Mouse (Mus musculus): Measurements from ENCODE around the gene Amotl1. TPM values are rescaled to one million over a fixed set of nuclear protein-coding genes. Genes with fewer than 3 reads are reported as not detected.

Gene Amotl1
- polyA plus RNA-seq, 1 experiment from 2014 or later, result 9.1 TPM

DNA sequence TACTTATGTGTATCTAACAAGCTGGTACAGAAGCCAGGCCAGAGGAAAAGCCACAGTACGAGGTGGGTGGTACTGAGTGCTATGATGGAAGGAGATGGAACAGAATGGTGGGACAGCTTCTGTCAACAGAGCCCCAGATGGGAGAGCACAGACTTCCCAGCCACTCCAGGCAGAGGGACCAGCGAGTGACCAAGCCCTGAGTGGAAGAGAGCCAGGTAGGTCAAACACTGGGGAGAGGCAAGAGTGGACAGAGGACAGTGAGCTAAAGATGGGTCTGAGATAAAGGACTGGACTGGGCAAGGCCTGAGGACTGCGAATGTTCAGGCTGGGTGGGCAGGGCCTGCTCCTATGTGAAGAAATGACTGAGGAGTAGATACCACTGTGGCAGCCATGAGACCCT lies 23.5 kb upstream of the Amotl1 start:
- ATAC-seq, result no peak
- no peak overlapping the region for H3K9ac ChIP-seq (ENCODE audit: low read depth, low read length)
- no peaks in the 10 kb centered on the region for H3K9me3 ChIP-seq (replicated peaks; ENCODE audit: control insufficient read depth, low read length, poor library complexity, severe bottlenecking)
- no peak overlapping the region for H3K4me2 ChIP-seq (ENCODE audit: low read length)
- H3K4me1 ChIP-seq (ENCODE audit: control insufficient read depth, insufficient read depth, low read length), result no peaks in the 10 kb centered on the region
- no peak overlapping the region for H3K27ac ChIP-seq (ENCODE audit: low read length)
- H3K27me3 ChIP-seq (ENCODE audit: control insufficient read depth, insufficient read depth, low read depth, low read length), result no peaks in the 10 kb centered on the region
- H3K36me3 ChIP-seq (ENCODE audit: control insufficient read depth, insufficient read depth, low read length), result no peaks in the 10 kb centered on the region
- H3K4me3 ChIP-seq (ENCODE audit: low read depth, low read length), result no peak overlapping the region
- WGBS, result 90% methylated on average over 3 of the region's 3 CpGs

DNA sequence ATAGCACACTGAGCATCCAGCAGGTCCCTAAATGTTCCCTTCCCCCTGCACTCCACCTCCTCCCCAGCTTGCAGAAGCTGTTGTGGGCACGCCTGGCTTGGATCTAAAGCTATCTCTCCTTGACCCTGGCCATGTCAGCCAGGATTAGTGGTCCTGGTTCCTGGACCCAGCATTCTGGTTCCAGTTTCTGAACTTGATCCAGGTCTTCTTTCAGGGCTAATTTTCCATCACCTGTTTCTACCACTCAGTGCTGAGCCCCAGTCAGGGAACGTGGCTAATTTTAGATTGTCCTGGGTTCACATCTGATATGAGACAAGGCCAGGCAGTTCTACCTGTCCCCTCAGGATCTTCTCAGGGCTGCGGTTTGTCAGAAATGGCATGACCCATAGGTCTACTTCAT lies 21.2 kb upstream of the Amotl1 start:
- no peak for ATAC-seq

GRCm38 (mm10) chr9:14663591-14663990 lies 18.7 kb upstream of the Amotl1 start:
- no peak overlapping the region for H3K4me3 ChIP-seq (ENCODE audit: low read depth, low read length)
- H3K36me3 ChIP-seq (ENCODE audit: control insufficient read depth, insufficient read depth, low read length), result no peaks in the 10 kb centered on the region
- no peak for ATAC-seq
- no peaks in the 10 kb centered on the region for H3K4me1 ChIP-seq (ENCODE audit: control insufficient read depth, insufficient read depth, low read length)
- WGBS, result 86% methylated on average over 2 of the region's 2 CpGs
- H3K9ac ChIP-seq (ENCODE audit: low read depth, low read length), result no peak overlapping the region
- no peak overlapping the region for H3K4me2 ChIP-seq (ENCODE audit: low read length)
- H3K27ac ChIP-seq (ENCODE audit: low read length), result no peak overlapping the region
- no peaks in the 10 kb centered on the region for H3K27me3 ChIP-seq (ENCODE audit: control insufficient read depth, insufficient read depth, low read depth, low read length)
- no peaks in the 10 kb centered on the region for H3K9me3 ChIP-seq (replicated peaks; ENCODE audit: control insufficient read depth, low read length, poor library complexity, severe bottlenecking)

More for the DNA sequence above, 21.2 kb upstream of the Amotl1 start:
- Histone ChIP-seq H3K27ac (ENCODE audit: low read length) (no peak overlapping the region), H3K4me3 (ENCODE audit: low read depth, low read length) (no peak overlapping the region), H3K27me3 (ENCODE audit: control insufficient read depth, insufficient read depth, low read depth, low read length) (no peaks in the 10 kb centered on the region), H3K4me1 (ENCODE audit: control insufficient read depth, insufficient read depth, low read length) (no peaks in the 10 kb centered on the region), H3K9me3 (replicated peaks; ENCODE audit: control insufficient read depth, low read length, poor library complexity, severe bottlenecking) (no peaks in the 10 kb centered on the region), H3K9ac (ENCODE audit: low read depth, low read length) (no peak overlapping the region), H3K4me2 (ENCODE audit: low read length) (no peak overlapping the region), H3K36me3 (ENCODE audit: control insufficient read depth, insufficient read depth, low read length) (no peaks in the 10 kb centered on the region)
- WGBS, result 90% methylated on average over 3 of the region's 3 CpGs

DNA sequence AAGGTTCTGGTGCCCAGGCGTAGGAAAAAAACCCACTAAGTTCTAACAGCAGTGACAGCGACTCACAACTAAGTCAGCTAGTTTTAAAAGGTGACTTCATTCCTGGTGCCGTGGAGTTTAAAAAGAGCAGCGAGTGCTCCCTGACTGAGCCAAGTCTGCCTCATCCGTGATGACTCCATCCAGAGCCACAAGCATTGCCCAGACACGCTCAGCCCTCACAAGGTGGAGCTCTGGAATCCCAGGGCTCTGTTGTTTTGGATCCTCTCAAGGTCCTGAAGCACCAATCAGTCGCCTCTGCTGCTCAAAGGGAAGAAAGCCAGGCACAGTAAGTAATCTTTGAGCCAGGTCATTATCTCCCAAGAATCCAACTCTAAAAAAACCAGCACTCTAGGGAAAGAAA lies 18.0 kb upstream of the Amotl1 start:
- no peak for ATAC-seq
- no peaks in the 10 kb centered on the region for H3K36me3 ChIP-seq (ENCODE audit: control insufficient read depth, insufficient read depth, low read length)
- no peaks in the 10 kb centered on the region for H3K4me1 ChIP-seq (ENCODE audit: control insufficient read depth, insufficient read depth, low read length)
- no peaks in the 10 kb centered on the region for H3K9me3 ChIP-seq (replicated peaks; ENCODE audit: control insufficient read depth, low read length, poor library complexity, severe bottlenecking)
- no peak overlapping the region for H3K27ac ChIP-seq (ENCODE audit: low read length)
- H3K4me2 ChIP-seq (ENCODE audit: low read length), result no peak overlapping the region
- H3K9ac ChIP-seq (ENCODE audit: low read depth, low read length), result no peak overlapping the region
- H3K27me3 ChIP-seq (ENCODE audit: control insufficient read depth, insufficient read depth, low read depth, low read length), result no peaks in the 10 kb centered on the region
- WGBS, result 70% methylated on average over 7 of the region's 7 CpGs
- H3K4me3 ChIP-seq (ENCODE audit: low read depth, low read length), result no peak overlapping the region

DNA sequence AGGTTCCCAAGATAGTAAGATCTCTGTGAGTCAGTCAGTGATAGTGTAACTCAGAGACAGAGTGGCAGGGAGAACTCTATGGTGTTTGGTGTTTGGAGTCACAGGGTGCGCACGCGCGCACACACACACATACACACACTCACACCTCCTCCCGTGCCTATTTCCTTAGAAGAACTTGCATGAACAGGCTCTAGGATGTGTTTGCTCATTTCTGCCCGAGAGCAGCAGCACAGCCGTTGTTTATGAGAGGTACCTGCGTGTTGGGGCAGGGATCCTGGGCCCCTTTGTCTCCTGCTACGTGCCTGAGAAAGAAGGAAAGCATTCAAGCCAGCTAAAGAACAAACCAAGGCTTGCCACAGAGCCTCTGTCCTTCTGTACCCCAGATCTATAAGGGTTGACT lies 17.3 kb upstream of the Amotl1 start:
- Histone ChIP-seq H3K4me1 (ENCODE audit: control insufficient read depth, insufficient read depth, low read length) (no peaks in the 10 kb centered on the region), H3K9ac (ENCODE audit: low read depth, low read length) (no peak overlapping the region), H3K36me3 (ENCODE audit: control insufficient read depth, insufficient read depth, low read length) (no peaks in the 10 kb centered on the region), H3K27ac (ENCODE audit: low read length) (no peak overlapping the region), H3K9me3 (replicated peaks; ENCODE audit: control insufficient read depth, low read length, poor library complexity, severe bottlenecking) (no peaks in the 10 kb centered on the region), H3K27me3 (ENCODE audit: control insufficient read depth, insufficient read depth, low read depth, low read length) (no peaks in the 10 kb centered on the region), H3K4me2 (ENCODE audit: low read length) (no peak overlapping the region), H3K4me3 (ENCODE audit: low read depth, low read length) (no peak overlapping the region)
- no peak for ATAC-seq
- whole genome bisulfite sequencing, result 83% methylated on average over 9 of the region's 9 CpGs

DNA sequence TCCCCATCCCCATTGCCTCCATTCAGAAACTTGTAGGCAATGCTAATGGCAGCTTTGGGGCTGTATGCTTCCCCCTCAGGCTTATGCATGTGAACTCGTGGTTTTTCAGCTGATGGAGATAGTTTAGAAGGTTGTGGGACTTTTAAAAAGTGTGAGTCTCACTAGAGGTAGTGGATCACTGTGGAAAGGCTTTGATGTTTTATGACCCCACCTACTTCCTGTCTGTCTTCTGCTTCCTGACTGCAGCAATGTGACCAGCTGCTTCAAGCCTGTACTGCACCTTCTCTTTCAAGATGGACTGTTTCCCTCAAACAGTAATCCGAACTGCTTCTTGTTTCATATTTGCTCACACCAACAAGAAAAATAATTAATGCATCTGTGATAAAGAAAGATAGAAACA lies 13.1 kb upstream of the Amotl1 start:
- Histone ChIP-seq H3K27ac (ENCODE audit: low read length) (no peak overlapping the region), H3K4me1 (ENCODE audit: control insufficient read depth, insufficient read depth, low read length) (no peaks in the 10 kb centered on the region)
- WGBS, result 51% methylated on average over 2 of the region's 2 CpGs

DNA sequence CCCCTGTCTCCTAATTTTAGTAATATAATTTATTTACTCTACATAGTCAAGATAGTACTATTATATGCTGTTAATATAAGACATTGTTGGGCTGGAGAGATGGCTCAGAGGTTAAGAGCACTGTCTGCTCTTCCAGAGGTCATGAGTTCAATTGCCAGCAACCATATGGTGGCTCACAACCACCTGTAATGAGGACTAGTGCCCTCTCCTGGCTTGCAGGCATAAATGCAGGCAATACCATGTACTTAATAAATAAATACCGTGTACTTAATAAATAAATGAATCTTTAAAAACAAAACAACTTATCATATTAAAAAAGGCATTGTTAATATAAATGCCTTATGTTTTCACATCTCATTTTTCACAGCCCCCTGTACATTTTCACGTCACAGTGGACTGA lies 9.2 kb upstream of the Amotl1 start:
- H3K9ac ChIP-seq (ENCODE audit: low read depth, low read length), result no peak overlapping the region
- no peaks in the 10 kb centered on the region for H3K4me1 ChIP-seq (ENCODE audit: control insufficient read depth, insufficient read depth, low read length)
- H3K36me3 ChIP-seq (ENCODE audit: control insufficient read depth, insufficient read depth, low read length), result no peaks in the 10 kb centered on the region
- no peak overlapping the region for H3K4me3 ChIP-seq (ENCODE audit: low read depth, low read length)
- no peak for ATAC-seq
- WGBS, result 81% methylated on average over 2 of the region's 2 CpGs
- H3K4me2 ChIP-seq (ENCODE audit: low read length), result no peak overlapping the region
- no peaks in the 10 kb centered on the region for H3K9me3 ChIP-seq (replicated peaks; ENCODE audit: control insufficient read depth, low read length, poor library complexity, severe bottlenecking)
- no peak overlapping the region for H3K27ac ChIP-seq (ENCODE audit: low read length)
- no peaks in the 10 kb centered on the region for H3K27me3 ChIP-seq (ENCODE audit: control insufficient read depth, insufficient read depth, low read depth, low read length)

More for the DNA sequence above, 13.1 kb upstream of the Amotl1 start:
- no peak overlapping the region for H3K4me3 ChIP-seq (ENCODE audit: low read depth, low read length)
- H3K36me3 ChIP-seq (ENCODE audit: control insufficient read depth, insufficient read depth, low read length), result no peaks in the 10 kb centered on the region
- no peak overlapping the region for H3K9ac ChIP-seq (ENCODE audit: low read depth, low read length)
- no peak for ATAC-seq
- H3K27me3 ChIP-seq (ENCODE audit: control insufficient read depth, insufficient read depth, low read depth, low read length), result no peaks in the 10 kb centered on the region
- no peak overlapping the region for H3K4me2 ChIP-seq (ENCODE audit: low read length)
- H3K9me3 ChIP-seq (replicated peaks; ENCODE audit: control insufficient read depth, low read length, poor library complexity, severe bottlenecking), result no peaks in the 10 kb centered on the region

GRCm38 (mm10) chr9:14652761-14653160 lies 7.9 kb upstream of the Amotl1 start:
- Histone ChIP-seq H3K27ac (ENCODE audit: low read length) (no peak overlapping the region), H3K4me3 (ENCODE audit: low read depth, low read length) (no peak overlapping the region), H3K9ac (ENCODE audit: low read depth, low read length) (no peak overlapping the region), H3K36me3 (ENCODE audit: control insufficient read depth, insufficient read depth, low read length) (no peaks in the 10 kb centered on the region), H3K9me3 (replicated peaks; ENCODE audit: control insufficient read depth, low read length, poor library complexity, severe bottlenecking) (no peaks in the 10 kb centered on the region), H3K4me1 (ENCODE audit: control insufficient read depth, insufficient read depth, low read length) (no peaks in the 10 kb centered on the region), H3K4me2 (ENCODE audit: low read length) (no peak overlapping the region), H3K27me3 (ENCODE audit: control insufficient read depth, insufficient read depth, low read depth, low read length) (no peaks in the 10 kb centered on the region)
- ATAC-seq, result no peak
- 43% methylated on average over 1 of the region's 1 CpGs for WGBS

DNA sequence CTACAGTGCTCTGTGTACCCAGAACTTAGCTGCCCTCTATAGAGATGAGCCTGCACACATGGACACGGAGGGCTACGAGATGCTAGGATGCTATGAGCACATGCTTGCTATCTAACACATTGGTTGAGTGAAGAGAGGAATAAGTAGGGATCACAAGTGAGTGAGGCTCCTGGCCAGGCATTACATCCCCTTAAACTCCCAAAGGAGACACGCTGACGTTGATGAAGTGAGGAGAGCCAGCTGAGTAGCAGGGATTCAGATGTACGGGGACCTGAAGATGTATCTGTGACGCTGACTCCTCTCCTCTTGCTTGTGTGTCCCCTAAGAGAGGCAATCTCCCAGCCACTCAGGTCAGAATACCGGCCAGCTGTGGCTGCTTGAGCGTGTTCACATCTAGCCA lies 3.0 kb upstream of the Amotl1 start:
- peaks cover 6% of the 10 kb centered on the region; the same call in 1 of the 2 replicates for H3K4me1 ChIP-seq (ENCODE audit: control insufficient read depth, insufficient read depth, low read length)
- no peak overlapping the region for H3K4me3 ChIP-seq (ENCODE audit: low read depth, low read length)
- no peak overlapping the region for H3K4me2 ChIP-seq (ENCODE audit: low read length)
- H3K27ac ChIP-seq (ENCODE audit: low read length), result no peak overlapping the region
- H3K36me3 ChIP-seq (ENCODE audit: control insufficient read depth, insufficient read depth, low read length), result no peaks in the 10 kb centered on the region
- WGBS, result 87% methylated on average over 8 of the region's 8 CpGs
- ATAC-seq, result no peak
- no peaks in the 10 kb centered on the region for H3K9me3 ChIP-seq (replicated peaks; ENCODE audit: control insufficient read depth, low read length, poor library complexity, severe bottlenecking)
- H3K27me3 ChIP-seq (ENCODE audit: control insufficient read depth, insufficient read depth, low read depth, low read length), result no peaks in the 10 kb centered on the region
- H3K9ac ChIP-seq (ENCODE audit: low read depth, low read length), result no peak overlapping the region

GRCm38 (mm10) chr9:14646641-14647040 lies 1.8 kb upstream of the Amotl1 start:
- Histone ChIP-seq H3K9me3 (replicated peaks; ENCODE audit: control insufficient read depth, low read length, poor library complexity, severe bottlenecking) (no peaks in the 10 kb centered on the region), H3K27ac (ENCODE audit: low read length) (no peak overlapping the region), H3K4me3 (ENCODE audit: low read depth, low read length) (no peak overlapping the region), H3K27me3 (ENCODE audit: control insufficient read depth, insufficient read depth, low read depth, low read length) (no peaks in the 10 kb centered on the region), H3K4me2 (ENCODE audit: low read length) (no peak overlapping the region), H3K36me3 (ENCODE audit: control insufficient read depth, insufficient read depth, low read length) (no peaks in the 10 kb centered on the region), H3K9ac (ENCODE audit: low read depth, low read length) (no peak overlapping the region), H3K4me1 (ENCODE audit: control insufficient read depth, insufficient read depth, low read length) (peaks cover 11% of the 10 kb centered on the region; the same call in 1 of the 2 replicates)
- no peak for ATAC-seq
- 100% methylated on average over 1 of the region's 1 CpGs for WGBS

All from midbrain, embryonic 16.5 days (tissue).